8 mouse cellular contexts compared by ENCODE assay signal in the genomic region with DNA sequence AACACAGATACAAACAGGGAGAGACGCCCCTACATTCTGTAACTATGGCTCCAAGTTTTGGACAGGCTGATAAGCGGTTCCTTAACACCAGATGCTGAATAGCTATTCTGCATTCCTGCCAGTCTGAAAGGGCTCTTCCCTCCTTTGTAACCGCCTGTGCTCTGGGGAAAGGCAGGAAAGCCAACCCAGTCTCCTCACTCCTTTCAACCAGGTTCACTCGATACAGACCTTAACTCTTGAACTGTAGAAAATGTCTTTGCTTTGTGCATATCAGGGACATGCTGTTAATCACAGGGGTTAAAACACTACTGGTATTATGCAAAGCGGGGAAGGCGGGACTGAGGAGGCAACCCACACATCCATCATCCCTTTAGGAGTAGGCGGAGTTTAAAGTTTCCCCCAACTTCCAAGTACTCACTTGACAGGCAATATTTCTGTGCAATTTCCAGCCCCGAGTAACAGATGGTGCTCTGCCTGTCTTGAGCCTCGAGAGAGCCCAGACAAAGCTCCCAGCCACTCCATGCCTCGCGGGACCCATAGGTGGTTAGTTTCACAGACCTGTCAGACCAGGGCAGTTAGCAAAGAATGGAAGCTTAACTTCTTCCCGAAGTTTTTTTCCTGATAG. TPM values are rescaled to one million over a fixed set of nuclear protein-coding genes. Genes with fewer than 3 reads are reported as not detected.
DNase-seq lines count a peak whose midpoint lies in the region; ATAC-seq lines count a peak whose summit lies in the region.

No protein-coding gene starts in this region.

- peak overlapping the region; percentile 82 for H3K9ac ChIP-seq in embryonic facial prominence, embryonic 14.5 days (ENCODE audit: low read depth, low read length)
- peak overlapping the region; percentile 84 for H3K9ac ChIP-seq in heart, embryonic 15.5 days
- H3K9ac ChIP-seq in kidney, embryonic 16.5 days (replicated peaks; ENCODE audit: low read length) = peak overlapping the region; percentile 92
- peak overlapping the region; percentile 90; the same call in 1 of the 2 replicates for H3K9ac ChIP-seq in stomach, embryonic 14.5 days (replicated peaks; ENCODE audit: low read depth, low read length)

- ATAC-seq in embryonic facial prominence, embryonic 14.5 days (ENCODE audit: low read depth) = peak; percentile 23
- ATAC-seq in heart, embryonic 15.5 days (replicated peaks; ENCODE audit: insufficient number of reproducible peaks, insufficient read depth, low FRiP score, low read depth) = peak; percentile 30; the same call in 1 of the 2 replicates
- ATAC-seq in kidney, embryonic 16.5 days (ENCODE audit: low FRiP score, low TSS enrichment) = peak; percentile 33
- ATAC-seq in stomach, embryonic 14.5 days (ENCODE audit: insufficient number of reproducible peaks, insufficient read depth, low FRiP score, low read depth) = peak; percentile 39; the same call in 1 of the 2 replicates
- ATAC-seq in CD4-positive, CD25-positive, alpha-beta regulatory T cell, adult 4 months = no peak

- peak overlapping the region; percentile 97 for H3K27ac ChIP-seq in embryonic facial prominence, embryonic 14.5 days (replicated peaks; ENCODE audit: low read depth, low read length)
- H3K27ac ChIP-seq in heart, embryonic 15.5 days = peak overlapping the region; percentile 89
- H3K27ac ChIP-seq in kidney, embryonic 16.5 days (ENCODE audit: low read length) = peak overlapping the region; percentile 92
- H3K27ac ChIP-seq in stomach, embryonic 14.5 days (ENCODE audit: low read length) = peak overlapping the region; percentile 92

- H3K27me3 ChIP-seq in embryonic facial prominence, embryonic 14.5 days (replicated peaks; ENCODE audit: control insufficient read depth, insufficient read depth, low read length) = no peaks in the 10 kb centered on the region
- no peaks in the 10 kb centered on the region for H3K27me3 ChIP-seq in heart, embryonic 15.5 days
- 0 out of 2 replicates have a peak, but pooled peaks cover 2% of the 10 kb centered on the region for H3K27me3 ChIP-seq in kidney, embryonic 16.5 days (ENCODE audit: insufficient read depth, low read length)
- H3K27me3 ChIP-seq in stomach, embryonic 14.5 days (ENCODE audit: control insufficient read depth, insufficient read depth, low read length) = no peaks in the 10 kb centered on the region

- H3K9me3 ChIP-seq in embryonic facial prominence, embryonic 14.5 days (ENCODE audit: control insufficient read depth, low read length) = no peaks in the 10 kb centered on the region
- no peaks in the 10 kb centered on the region for H3K9me3 ChIP-seq in heart, embryonic 15.5 days (replicated peaks)
- H3K9me3 ChIP-seq in kidney, embryonic 16.5 days (ENCODE audit: low read length) = no peaks in the 10 kb centered on the region
- H3K9me3 ChIP-seq in stomach, embryonic 14.5 days (ENCODE audit: control insufficient read depth, low read depth, low read length) = no peaks in the 10 kb centered on the region

- H3K4me1 ChIP-seq in embryonic facial prominence, embryonic 14.5 days (ENCODE audit: control insufficient read depth, insufficient read depth, low read length) = peaks cover 25% of the 10 kb centered on the region
- H3K4me1 ChIP-seq in heart, embryonic 15.5 days (replicated peaks) = peaks cover 6% of the 10 kb centered on the region; the same call in 1 of the 2 replicates
- H3K4me1 ChIP-seq in kidney, embryonic 16.5 days (ENCODE audit: insufficient read depth, low read length) = peaks cover 7% of the 10 kb centered on the region; the same call in 1 of the 2 replicates
- no peaks in the 10 kb centered on the region; the same call in 1 of the 2 replicates for H3K4me1 ChIP-seq in stomach, embryonic 14.5 days (ENCODE audit: control insufficient read depth, insufficient read depth, low read length)

- no peaks in the 10 kb centered on the region for H3K36me3 ChIP-seq in embryonic facial prominence, embryonic 14.5 days (ENCODE audit: control insufficient read depth, insufficient read depth, low read length)
- H3K36me3 ChIP-seq in heart, embryonic 15.5 days = no peaks in the 10 kb centered on the region
- H3K36me3 ChIP-seq in kidney, embryonic 16.5 days (ENCODE audit: insufficient read depth, low read length) = no peaks in the 10 kb centered on the region
- no peaks in the 10 kb centered on the region for H3K36me3 ChIP-seq in stomach, embryonic 14.5 days (ENCODE audit: control insufficient read depth, insufficient read depth, low read length)

- peak overlapping the region; percentile 91 for H3K4me3 ChIP-seq in embryonic facial prominence, embryonic 14.5 days (ENCODE audit: low read depth, low read length)
- peak overlapping the region; percentile 80 for H3K4me3 ChIP-seq in heart, embryonic 15.5 days
- peak overlapping the region; percentile 85 for H3K4me3 ChIP-seq in kidney, embryonic 16.5 days (ENCODE audit: low read length)
- peak overlapping the region; percentile 71 for H3K4me3 ChIP-seq in stomach, embryonic 14.5 days (ENCODE audit: low read depth, low read length)

- DNase-seq in adrenal gland, adult 8-10 months = peak; percentile 58
- DNase-seq in embryonic facial prominence, embryonic 14.5 days (ENCODE audit: low spot score) = peak; percentile 92
- DNase-seq in lung, postnatal 14 days = peak; percentile 41
- DNase-seq in right cerebral cortex, postnatal 14 days = no peak

- 1% methylated on average over 12 of the region's 12 CpGs for WGBS in embryonic facial prominence, embryonic 14.5 days
- 4% methylated on average over 12 of the region's 12 CpGs for WGBS in heart, embryonic 15.5 days
- 4% methylated on average over 12 of the region's 12 CpGs for WGBS in kidney, embryonic 16.5 days
- WGBS in stomach, embryonic 14.5 days = under 1% methylated on average over 12 of the region's 12 CpGs

- H3K4me2 ChIP-seq in embryonic facial prominence, embryonic 14.5 days (ENCODE audit: low read depth, low read length) = peak overlapping the region; percentile 63
- H3K4me2 ChIP-seq in heart, embryonic 15.5 days = peak overlapping the region; percentile 92
- H3K4me2 ChIP-seq in kidney, embryonic 16.5 days (replicated peaks; ENCODE audit: low read depth, low read length) = peak overlapping the region; percentile 81
- peak overlapping the region; percentile 50 for H3K4me2 ChIP-seq in stomach, embryonic 14.5 days (replicated peaks; ENCODE audit: low read depth, low read length)

RNA-seq across cellular contexts. Expression of a gene that starts 1.2 kb away (rescaled TPM):
- 10 to 100 TPM; 10.5 to 18.8 (median 12.4) TPM for total RNA-seq in adrenal gland, adult 8-10 months (2022)
- polyA plus RNA-seq in embryonic facial prominence, embryonic 14.5 days (2014; fragmentation: Nextera tagmentation; extraction: Ambion mirVana) = 24.5 and 26.3 TPM in 2 replicates
- polyA plus RNA-seq in heart, embryonic 15.5 days (2015; fragmentation: Nextera tagmentation; extraction: Ambion mirVana) = 7.7 and 10.8 TPM in 2 replicates
- polyA plus RNA-seq in kidney, embryonic 16.5 days (2015; fragmentation: Nextera tagmentation; extraction: Ambion mirVana) = 13.1 and 18.1 TPM in 2 replicates
- 32.3 and 32.8 TPM in 2 replicates for polyA plus RNA-seq in stomach, embryonic 14.5 days (2014; fragmentation: Nextera tagmentation; extraction: Ambion mirVana)
- under 1 TPM; 0.24 to 0.30 TPM for polyA plus RNA-seq in CD4-positive, CD25-positive, alpha-beta regulatory T cell, adult 4 months (2017; shearing (Covaris generic))
